Mouse (Mus musculus) limb, embryonic 13.5 days (tissue): ENCODE data around the gene Gm3696. TPM values are rescaled to one million over a fixed set of nuclear protein-coding genes. Genes with fewer than 3 reads are reported as not detected.
"Not testable (repeated sequence)": the region's sequence is repeated elsewhere in the genome, so short reads cannot be mapped to it uniquely, and the experiment has no call there.

Experiments used
- ATAC-seq: fragments of 200-750 bp; cut with Nextera tagmentation; 2 replicates; pipeline ENCODE4 v1.8.0; 2017; ENCODE audit warnings: low read depth, moderate number of reproducible peaks, moderate TSS enrichment; ENCODE audit not compliant: low FRiP score
- H3K27ac ChIP-seq: fragments of 300-500 bp; sonication (generic); 2 replicates; pipeline ENCODE4 v1.5.1; 2015; ENCODE audit warnings: inconsistent platforms, mild to moderate bottlenecking, moderate library complexity
- H3K27me3 ChIP-seq: fragments of 300-500 bp; sonication (generic); 2 replicates; pipeline ENCODE4 v1.6.1; 2015; ENCODE audit warnings: mild to moderate bottlenecking, inconsistent platforms
- H3K36me3 ChIP-seq: fragments of 300-500 bp; sonication (generic); 2 replicates; pipeline ENCODE4 v1.6.1; 2015; ENCODE audit warnings: inconsistent platforms, mild to moderate bottlenecking, moderate library complexity
- H3K4me1 ChIP-seq: fragments of 300-500 bp; sonication (generic); 2 replicates; pipeline ENCODE4 v1.6.1; 2015; ENCODE audit warnings: inconsistent platforms
- H3K4me2 ChIP-seq: fragments of 300-500 bp; sonication (generic); replicated peaks from 2 replicates; pipeline ENCODE4 v1.6.1; 2015; ENCODE audit warnings: inconsistent platforms, mild to moderate bottlenecking, moderate library complexity
- H3K4me3 ChIP-seq: fragments of 300-500 bp; sonication (generic); 2 replicates; pipeline ENCODE4 v1.5.1; 2015; ENCODE audit warnings: moderate library complexity, mild to moderate bottlenecking, inconsistent platforms
- H3K9ac ChIP-seq: fragments of 300-500 bp; sonication (generic); 2 replicates; pipeline ENCODE4 v1.6.1; 2015; ENCODE audit warnings: mild to moderate bottlenecking, inconsistent platforms
- H3K9me3 ChIP-seq: fragments of 300-500 bp; sonication (generic); 2 replicates; pipeline ENCODE4 v1.6.1; 2016; ENCODE audit warnings: inconsistent platforms
- WGBS: fragments of 180-500 bp; shearing (Covaris S2); methylation state at CpG from one replicate; pipeline ENCODE4 v1.1.7; 2015; 5-methylcytosine and 5-hydroxymethylcytosine counted together
- polyA plus RNA-seq: library from polyadenylated mRNA; unstranded; fragments of >200 nt; fragmentation: Nextera tagmentation; extraction: Ambion mirVana; gene quantifications from 2 replicates; pipeline ENCODE4 v1.2.1, GENCODE M21; 2015

Gene Gm3696
- 0.98 and 1.1 TPM in 2 replicates for polyA plus RNA-seq

DNA sequence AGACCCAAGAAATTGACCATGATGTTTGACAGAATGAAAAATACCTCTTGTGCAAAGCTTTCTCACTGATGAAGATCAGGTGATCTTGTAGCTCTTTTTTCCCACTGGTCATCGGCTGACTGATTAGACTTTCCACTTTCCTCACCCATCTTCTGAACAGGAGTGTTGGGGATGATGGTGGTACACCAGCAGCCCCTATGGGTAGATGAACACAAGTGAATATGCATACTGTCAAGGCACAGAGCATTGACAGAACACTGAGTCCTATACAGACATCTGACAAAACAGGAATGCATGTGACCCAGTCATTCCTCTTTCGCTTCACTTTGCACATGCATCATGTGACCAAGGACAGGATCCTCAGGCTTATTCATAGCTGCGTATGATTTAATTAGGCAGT is at the start of gene Gm3696:
TSS of gene Gm3696 (minus strand) at position 101 of the 400 bp plus-strand sequence.
- H3K4me2 ChIP-seq, H3K27ac ChIP-seq, H3K36me3 ChIP-seq, H3K9me3 ChIP-seq, H3K27me3 ChIP-seq, H3K4me1 ChIP-seq, H3K4me3 ChIP-seq, ATAC-seq, H3K9ac ChIP-seq: not testable (repeated sequence)
- WGBS: 95% methylated on average over 1 of the region's 3 CpGs

DNA sequence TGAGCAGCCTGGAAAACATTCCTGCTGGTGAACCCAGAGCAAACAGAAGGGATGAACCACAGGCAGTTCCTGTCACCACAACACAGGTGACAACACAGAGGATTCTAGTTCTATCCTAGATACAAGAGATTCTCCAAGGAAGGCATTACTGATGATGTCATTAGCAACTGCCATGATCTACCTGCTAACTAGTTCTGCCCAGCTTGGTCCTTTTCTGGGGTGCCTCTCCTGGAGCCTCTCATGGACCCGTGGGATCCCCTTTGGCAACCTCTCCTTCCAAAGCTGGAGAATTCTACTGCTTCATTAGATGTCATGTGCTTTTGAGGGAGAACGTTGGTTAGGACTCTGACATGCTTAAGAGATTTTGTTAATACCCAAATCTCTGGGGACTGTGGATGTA is 24.9 kb upstream of the Gm3696 start, which contains the start of gene Gm6676:
TSS of gene Gm6676 (minus strand) at position 101 of the 400 bp plus-strand sequence.
- WGBS: no CpG with 5 or more reads among the region's 2 CpGs
- ATAC-seq: not testable (repeated sequence)

DNA sequence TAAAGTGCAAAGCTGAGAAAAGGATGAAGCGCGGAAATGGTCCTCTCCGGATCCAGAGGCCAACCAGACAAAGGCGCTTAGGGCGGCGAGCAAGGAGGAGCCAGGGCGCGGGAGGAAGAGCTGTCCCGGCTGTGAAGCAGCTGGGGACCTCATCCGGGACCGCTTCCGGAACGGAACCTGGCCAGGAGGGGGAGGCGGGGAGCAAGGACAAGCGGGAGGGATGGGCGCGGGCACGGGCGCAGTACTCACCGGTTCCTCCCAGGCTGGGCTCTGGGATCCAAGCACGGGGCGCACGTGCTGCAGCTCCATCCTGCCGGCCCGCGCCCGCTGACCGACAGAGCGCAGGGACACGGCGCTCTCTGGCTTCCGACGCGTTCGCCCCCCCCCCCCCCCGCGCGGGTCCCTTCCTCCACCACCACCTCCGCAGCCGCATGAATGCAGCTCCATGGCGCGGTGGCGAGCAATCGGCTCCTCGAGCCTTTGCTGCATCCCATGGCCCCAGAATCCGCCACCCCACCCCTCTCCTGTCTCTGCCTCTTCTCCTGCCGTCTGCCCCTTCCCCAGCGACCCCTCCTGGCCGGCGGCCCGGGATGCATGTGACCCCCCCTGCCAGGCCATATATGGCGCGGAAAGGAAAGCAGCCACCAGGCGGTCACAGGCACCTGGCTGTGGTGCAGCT is 4.8 kb upstream of the Gm3696 start:
- H3K9ac ChIP-seq: peak overlapping the region; percentile 66

More for the DNA sequence above, 24.9 kb upstream of the Gm3696 start, which contains the start of gene Gm6676:
- not testable (repeated sequence) for H3K36me3 ChIP-seq, H3K9ac ChIP-seq, H3K4me2 ChIP-seq, H3K27me3 ChIP-seq, H3K9me3 ChIP-seq, H3K4me1 ChIP-seq, H3K27ac ChIP-seq, H3K4me3 ChIP-seq

DNA sequence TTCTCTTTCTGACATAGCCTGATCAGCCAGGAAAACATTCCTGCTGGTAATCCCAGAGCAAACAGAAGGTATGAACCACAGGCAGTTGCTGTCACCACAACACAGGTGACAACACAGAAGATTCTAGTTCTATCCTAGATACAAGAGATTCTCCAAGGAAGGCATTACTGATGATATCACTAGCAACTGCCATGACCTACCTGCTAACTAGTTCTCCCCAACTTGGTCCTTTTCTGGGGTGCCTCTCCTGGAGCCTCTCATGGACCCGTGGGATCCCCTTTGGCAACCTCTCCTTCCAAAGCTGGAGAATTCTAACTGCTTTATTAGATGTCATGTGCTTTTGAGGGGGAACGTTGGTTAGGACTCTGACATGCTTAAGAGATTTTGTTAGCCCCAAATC is 55.6 kb downstream of the Gm3696 start, which contains the start of gene Gm3685:
TSS of gene Gm3685 (minus strand) at position 101 of the 400 bp plus-strand sequence.
- ATAC-seq, H3K4me2 ChIP-seq, H3K27me3 ChIP-seq, H3K36me3 ChIP-seq, H3K9me3 ChIP-seq, H3K9ac ChIP-seq, H3K4me1 ChIP-seq, H3K27ac ChIP-seq, H3K4me3 ChIP-seq: not testable (repeated sequence)
- no CpG with 5 or more reads among the region's 2 CpGs for whole genome bisulfite sequencing

More for the DNA sequence above, 4.8 kb upstream of the Gm3696 start:
- H3K36me3 ChIP-seq, H3K9me3 ChIP-seq, H3K27ac ChIP-seq, H3K4me1 ChIP-seq, H3K27me3 ChIP-seq: not testable (repeated sequence)
- Histone ChIP-seq H3K4me3 (peak overlapping the region; percentile 48), H3K4me2 (peak overlapping the region; percentile 62)
- WGBS: 0% methylated on average over 11 of the region's 54 CpGs
- peak; percentile 64; the same call in 1 of the 2 replicates for ATAC-seq

Other genes starting within 250 kb of the Gm3696 start
- gene Gm3667, start 210.7 kb downstream of the Gm3696 start, polyA plus RNA-seq: 0.74 and 0.94 TPM in 2 replicates
- not detected in 2 replicates for gene Gm6356, start 126.8 kb downstream of the Gm3696 start, polyA plus RNA-seq
- gene Gm10406, start 73.2 kb downstream of the Gm3696 start, polyA plus RNA-seq: 0.93 and 1.0 TPM in 2 replicates
- not detected in 2 replicates for gene Gm3685, start 55.7 kb downstream of the Gm3696 start, polyA plus RNA-seq
- gene Gm6676, start 24.8 kb upstream of the Gm3696 start, polyA plus RNA-seq: not detected in 2 replicates
- 3.9 and 4.9 TPM in 2 replicates for gene Gm3512, start 73.9 kb upstream of the Gm3696 start, polyA plus RNA-seq
- not detected in 2 replicates for gene Gm16434, start 93.9 kb upstream of the Gm3696 start, polyA plus RNA-seq
- gene Gm3727, start 164.1 kb upstream of the Gm3696 start, polyA plus RNA-seq: not detected in 2 replicates
- 0.71 and 1.1 TPM in 2 replicates for gene Gm3739, start 214.4 kb upstream of the Gm3696 start, polyA plus RNA-seq
- gene Gm5797, start 231.8 kb upstream of the Gm3696 start, polyA plus RNA-seq: not detected in 2 replicates